Mouse (Mus musculus) heart, embryonic 16.5 days (tissue): Measurements from ENCODE around the gene Gsto1. TPM values are rescaled to one million over a fixed set of nuclear protein-coding genes. Genes with fewer than 3 reads are reported as not detected.

Source experiments
- ATAC-seq: fragments of 200-750 bp; cut with Nextera tagmentation; replicated peaks from 2 replicates; pipeline ENCODE4 v1.8.0; 2017; ENCODE audit warnings: moderate number of reproducible peaks; ENCODE audit not compliant: insufficient read depth, low FRiP score; ENCODE audit errors: extremely low read depth
- H3K27ac ChIP-seq: fragments of 300-500 bp; sonication (generic); 2 replicates; pipeline ENCODE4 v1.5.1; 2014; ENCODE audit warnings: mild to moderate bottlenecking, low read length, control low read depth, moderate library complexity
- H3K27me3 ChIP-seq: fragments of 300-500 bp; sonication (generic); 2 replicates; pipeline ENCODE4 v1.6.1; 2014; ENCODE audit warnings: low read length, mixed read lengths; ENCODE audit not compliant: control insufficient read depth, insufficient read depth
- H3K36me3 ChIP-seq: fragments of 300-500 bp; sonication (generic); 2 replicates; pipeline ENCODE4 v1.6.1; 2014; ENCODE audit not compliant: control insufficient read depth, insufficient read depth
- H3K4me1 ChIP-seq: fragments of 300-500 bp; sonication (generic); 2 replicates; pipeline ENCODE4 v1.6.1; 2014; ENCODE audit warnings: low read length, mixed read lengths; ENCODE audit not compliant: control insufficient read depth, insufficient read depth
- H3K4me2 ChIP-seq: fragments of 300-500 bp; sonication (generic); 2 replicates; pipeline ENCODE4 v1.6.1; 2014; ENCODE audit warnings: low read depth, mild to moderate bottlenecking, control low read depth, low read length
- H3K4me3 ChIP-seq: fragments of 300-500 bp; sonication (generic); 2 replicates; pipeline ENCODE4 v1.5.1; 2014; ENCODE audit warnings: mild to moderate bottlenecking, control low read depth, low read length
- H3K9ac ChIP-seq: fragments of 300-500 bp; sonication (generic); 2 replicates; pipeline ENCODE4 v1.6.1; 2014; ENCODE audit warnings: low read length, control low read depth
- H3K9me3 ChIP-seq: fragments of 300-500 bp; sonication (generic); replicated peaks from 2 replicates; pipeline ENCODE4 v1.6.1; 2016; ENCODE audit warnings: low read length; ENCODE audit not compliant: control insufficient read depth
- WGBS: fragments of 180-500 bp; shearing (Covaris S2); extraction: QIAGEN DNeasy Blood & Tissue Kit; methylation state at CpG from one replicate; pipeline ENCODE4 v1.1.7; 2014; 5-methylcytosine and 5-hydroxymethylcytosine counted together
- polyA plus RNA-seq: library from polyadenylated mRNA; unstranded; fragments of >200 nt; fragmentation: Nextera tagmentation; extraction: Ambion mirVana; gene quantifications from 2 replicates; pipeline ENCODE4 v1.2.1, GENCODE M21; 2015

Gene Gsto1
- polyA plus RNA-seq, 1 experiment from 2014 or later: 121 TPM

DNA sequence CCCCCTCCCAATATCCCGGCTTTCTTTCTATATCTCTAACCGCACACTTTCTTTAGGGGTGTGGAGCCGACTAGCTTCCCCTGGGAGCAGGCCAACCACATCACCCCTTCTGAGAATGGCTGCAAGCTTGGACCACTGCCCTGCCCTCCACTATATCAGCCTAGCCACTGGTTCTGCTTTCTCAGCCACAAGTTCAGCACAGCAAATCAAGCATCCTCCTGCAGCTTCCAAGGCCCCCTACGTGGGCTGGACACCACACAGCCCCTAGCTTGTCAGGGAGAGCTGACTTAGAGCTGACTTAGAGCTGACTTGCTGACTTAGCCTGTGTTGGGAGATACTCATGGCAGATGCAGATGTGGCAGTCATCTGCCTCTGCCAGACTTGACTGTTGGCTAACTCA, 50.3 kb downstream of the Gsto1 start:
- no peaks in the 10 kb centered on the region for H3K9me3 ChIP-seq
- WGBS: 58% methylated on average over 4 of the region's 4 CpGs
- no peaks in the 10 kb centered on the region for H3K36me3 ChIP-seq
- peak overlapping the region; percentile 21; the same call in 1 of the 2 replicates for H3K9ac ChIP-seq
- H3K4me2 ChIP-seq: no peak overlapping the region
- H3K4me3 ChIP-seq: no peak overlapping the region
- no peak overlapping the region; the same call in 1 of the 2 replicates for H3K27ac ChIP-seq
- no peak for ATAC-seq
- peaks cover 58% of the 10 kb centered on the region for H3K4me1 ChIP-seq
- no peaks in the 10 kb centered on the region for H3K27me3 ChIP-seq

DNA sequence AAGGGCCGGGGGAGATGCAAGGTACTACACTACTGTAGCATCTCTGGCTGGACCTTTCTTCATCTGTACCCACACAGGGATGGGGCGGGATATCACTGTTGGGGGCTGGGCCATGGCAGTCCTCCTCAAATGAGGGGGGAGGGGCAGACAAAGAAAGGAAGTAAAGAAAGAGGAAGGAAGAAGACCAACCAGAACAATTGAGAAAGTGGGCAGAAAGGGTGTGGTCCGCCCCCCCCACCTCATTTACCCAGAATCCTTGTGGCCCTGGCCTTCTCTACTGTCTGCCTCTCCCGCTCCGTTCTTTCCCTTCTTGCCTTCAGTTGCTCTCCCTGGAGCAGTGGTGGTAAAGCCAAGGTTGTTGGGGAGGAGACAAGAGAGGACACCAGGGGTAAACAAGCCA, 50.8 kb downstream of the Gsto1 start:
- WGBS: 78% methylated on average over 5 of the region's 5 CpGs
- Histone ChIP-seq H3K27ac (no peak overlapping the region), H3K4me1 (peaks cover 58% of the 10 kb centered on the region), H3K9me3 (no peaks in the 10 kb centered on the region), H3K27me3 (no peaks in the 10 kb centered on the region), H3K4me2 (no peak overlapping the region), H3K9ac (no peak overlapping the region), H3K4me3 (no peak overlapping the region), H3K36me3 (no peaks in the 10 kb centered on the region)
- no peak for ATAC-seq

GRCm38 (mm10) chr19:47907596-47907995, 52.8 kb downstream of the Gsto1 start:
- Histone ChIP-seq H3K9ac (no peak overlapping the region), H3K4me1 (peaks cover 57% of the 10 kb centered on the region), H3K27me3 (no peaks in the 10 kb centered on the region)

GRCm38 (mm10) chr19:47908961-47909371, 54.2 kb downstream of the Gsto1 start:
- Histone ChIP-seq H3K4me1 (peaks cover 47% of the 10 kb centered on the region), H3K9me3 (no peaks in the 10 kb centered on the region), H3K4me2 (peak overlapping the region; percentile 59; the same call in 1 of the 2 replicates), H3K27ac (peak overlapping the region; percentile 68; the same call in 1 of the 2 replicates), H3K36me3 (0 out of 2 replicates have a peak, but pooled peaks cover 2% of the 10 kb centered on the region), H3K4me3 (no peak overlapping the region), H3K9ac (peak overlapping the region; percentile 51), H3K27me3 (no peaks in the 10 kb centered on the region)
- 0 out of 2 replicates have a peak, but pooled peaks have one; percentile 16 for ATAC-seq
- 36% methylated on average over 6 of the region's 6 CpGs for WGBS

More at GRCm38 (mm10) chr19:47907596-47907995, 52.8 kb downstream of the Gsto1 start:
- H3K4me3 ChIP-seq: no peak overlapping the region
- no peak for ATAC-seq
- no peak overlapping the region for H3K27ac ChIP-seq
- H3K36me3 ChIP-seq: no peaks in the 10 kb centered on the region
- H3K4me2 ChIP-seq: no peak overlapping the region
- no peaks in the 10 kb centered on the region for H3K9me3 ChIP-seq
- 83% methylated on average over 9 of the region's 9 CpGs for WGBS

DNA sequence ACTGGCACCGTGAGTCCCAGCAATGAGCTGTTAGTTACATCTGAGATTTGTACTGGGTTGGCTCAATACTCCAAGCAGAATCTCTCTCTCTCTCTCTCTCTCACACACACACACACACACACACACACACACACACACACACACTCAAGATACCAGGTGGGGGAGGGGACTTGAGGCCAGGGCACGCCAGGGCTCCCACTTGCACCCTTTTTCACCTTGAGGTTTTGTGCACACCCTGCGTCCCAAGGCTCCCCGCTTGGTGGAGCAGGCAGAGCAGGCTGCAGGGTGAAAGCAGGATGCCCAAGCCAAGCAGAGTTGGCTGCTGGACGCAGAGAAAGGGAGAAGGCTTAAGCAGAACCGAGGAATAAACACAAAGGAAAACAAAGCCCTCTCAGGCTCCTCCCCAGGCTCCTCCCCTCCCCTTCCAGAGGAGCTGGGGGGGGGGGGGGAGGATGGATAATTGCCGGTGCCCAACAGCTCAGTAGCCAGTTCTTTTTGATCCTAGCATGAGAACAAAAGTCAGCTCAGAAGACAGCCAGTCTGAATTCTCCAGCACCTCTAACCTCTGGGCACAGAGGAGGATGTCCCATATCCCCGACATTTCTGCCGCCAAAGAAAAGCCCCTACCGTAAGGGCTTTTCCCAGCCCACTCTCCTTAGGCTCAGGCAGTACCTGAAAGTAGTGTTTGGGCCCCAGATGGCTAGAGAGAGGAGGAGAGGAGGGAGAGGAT, 54.8 kb downstream of the Gsto1 start:
- H3K9ac ChIP-seq: peak overlapping the region; percentile 51
- H3K36me3 ChIP-seq: 0 out of 2 replicates have a peak, but pooled peaks cover 4% of the 10 kb centered on the region
- peaks cover 47% of the 10 kb centered on the region for H3K4me1 ChIP-seq
- H3K27ac ChIP-seq: peak overlapping the region; percentile 68
- peak overlapping the region; percentile 59 for H3K4me2 ChIP-seq
- no peaks in the 10 kb centered on the region for H3K27me3 ChIP-seq
- WGBS: 7% methylated on average over 10 of the region's 10 CpGs
- no peaks in the 10 kb centered on the region for H3K9me3 ChIP-seq
- peak; percentile 35; the same call in 1 of the 2 replicates for ATAC-seq
- peak overlapping the region; percentile 33 for H3K4me3 ChIP-seq

DNA sequence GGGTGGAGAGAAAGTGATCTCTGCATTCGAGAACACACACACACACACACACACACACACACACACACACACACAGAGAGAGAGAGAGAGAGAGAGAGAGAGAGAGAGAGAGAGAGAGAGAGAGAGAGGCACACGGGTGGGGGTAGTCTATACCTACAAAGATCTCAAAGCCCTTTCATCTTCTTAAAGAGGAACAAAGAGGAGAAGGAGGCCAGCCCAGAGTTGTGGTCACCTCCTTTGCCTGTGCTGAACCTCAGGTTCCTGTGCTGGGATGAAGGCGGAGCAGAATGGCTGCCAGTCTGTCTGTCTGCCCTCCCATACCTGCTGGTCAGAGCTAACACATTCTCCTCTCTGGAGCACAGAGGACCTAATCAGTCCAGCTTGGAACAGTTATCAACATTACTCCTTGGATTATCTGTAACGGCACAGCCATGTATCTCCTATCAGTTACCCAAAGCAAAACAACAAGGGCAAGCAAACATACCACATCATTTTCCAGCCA, 55.4 kb downstream of the Gsto1 start:
- Histone ChIP-seq H3K27me3 (no peaks in the 10 kb centered on the region), H3K36me3 (0 out of 2 replicates have a peak, but pooled peaks cover 4% of the 10 kb centered on the region), H3K9ac (peak overlapping the region; percentile 26; the same call in 1 of the 2 replicates), H3K27ac (peak overlapping the region; percentile 68), H3K4me3 (peak overlapping the region; percentile 33; the same call in 1 of the 2 replicates), H3K4me2 (peak overlapping the region; percentile 59), H3K4me1 (peaks cover 44% of the 10 kb centered on the region), H3K9me3 (no peaks in the 10 kb centered on the region)
- ATAC-seq: peak; percentile 14
- 34% methylated on average over 3 of the region's 4 CpGs for WGBS

DNA sequence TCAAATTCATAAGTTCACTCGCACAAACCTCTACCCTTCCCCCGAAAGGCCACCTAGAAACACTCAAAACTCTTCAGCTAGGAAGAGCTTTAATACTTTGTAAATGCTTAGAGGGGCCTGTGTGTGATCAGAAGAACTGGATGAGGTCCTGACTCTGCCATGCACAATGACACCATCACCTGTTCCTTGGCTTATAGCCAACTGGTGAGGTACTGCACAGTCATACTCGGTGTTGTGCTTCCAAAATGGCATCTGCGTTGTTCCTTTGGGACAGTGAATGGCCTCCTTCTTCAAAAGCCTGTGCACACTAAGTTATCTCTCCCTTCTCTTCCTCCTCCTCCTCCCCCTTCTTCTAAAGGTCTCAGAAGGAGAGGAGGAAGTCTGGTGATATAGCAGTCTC, 56.0 kb downstream of the Gsto1 start:
- WGBS: 65% methylated on average over 4 of the region's 4 CpGs
- Histone ChIP-seq H3K36me3 (0 out of 2 replicates have a peak, but pooled peaks cover 4% of the 10 kb centered on the region), H3K4me2 (0 out of 2 replicates have a peak overlapping the region, but pooled peaks have one; percentile 59), H3K9me3 (no peaks in the 10 kb centered on the region), H3K9ac (no peak overlapping the region), H3K4me3 (no peak overlapping the region), H3K27ac (no peak overlapping the region), H3K27me3 (no peaks in the 10 kb centered on the region), H3K4me1 (peaks cover 42% of the 10 kb centered on the region)
- no peak for ATAC-seq

DNA sequence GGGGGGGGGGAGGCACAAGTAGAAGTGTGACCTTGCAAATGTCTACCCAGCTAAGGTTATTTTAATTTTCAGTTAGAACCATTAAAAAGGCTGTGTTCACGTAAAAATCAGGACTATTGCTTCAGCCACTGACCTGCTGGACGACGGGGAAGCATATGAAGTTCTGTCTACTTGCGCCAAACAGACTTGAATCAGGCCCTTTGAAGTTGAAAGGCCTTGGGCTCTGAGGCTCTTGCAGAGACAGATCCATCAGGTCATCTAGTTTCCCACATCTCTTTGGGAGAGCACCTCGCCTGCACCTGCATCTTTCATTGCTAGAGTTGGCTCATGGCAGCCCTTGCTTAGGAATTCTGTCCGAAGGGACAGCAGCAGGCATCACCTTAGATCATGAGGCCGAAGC, 58.6 kb downstream of the Gsto1 start:
- Histone ChIP-seq H3K27me3 (no peaks in the 10 kb centered on the region), H3K36me3 (0 out of 2 replicates have a peak, but pooled peaks cover 4% of the 10 kb centered on the region), H3K4me3 (no peak overlapping the region), H3K9me3 (no peaks in the 10 kb centered on the region), H3K27ac (no peak overlapping the region), H3K4me1 (peaks cover 57% of the 10 kb centered on the region), H3K4me2 (no peak overlapping the region), H3K9ac (no peak overlapping the region)
- no peak for ATAC-seq
- WGBS: 89% methylated on average over 7 of the region's 7 CpGs

DNA sequence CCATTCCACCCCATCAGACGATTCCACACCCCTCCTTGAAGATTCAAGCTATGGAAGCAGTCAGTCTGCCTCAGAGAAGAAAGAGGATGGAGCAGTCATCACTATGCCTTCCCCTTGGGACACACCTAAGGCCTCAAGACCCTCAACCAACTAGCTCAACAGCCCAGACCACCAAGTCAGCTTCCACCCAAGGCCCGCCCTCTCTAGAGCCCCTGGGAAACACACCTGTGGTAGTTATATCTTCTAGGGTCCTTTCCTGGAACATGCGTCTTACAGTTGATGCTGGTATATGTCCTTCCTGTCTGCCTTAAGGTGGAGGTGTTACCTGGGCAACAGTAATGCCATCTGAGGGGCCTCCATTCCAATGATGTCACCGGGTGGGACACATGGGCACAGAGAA, 59.4 kb downstream of the Gsto1 start:
- Histone ChIP-seq H3K4me1 (peaks cover 50% of the 10 kb centered on the region), H3K4me2 (no peak overlapping the region), H3K27ac (no peak overlapping the region), H3K9ac (no peak overlapping the region), H3K27me3 (no peaks in the 10 kb centered on the region), H3K9me3 (no peaks in the 10 kb centered on the region), H3K4me3 (no peak overlapping the region), H3K36me3 (0 out of 2 replicates have a peak, but pooled peaks cover 4% of the 10 kb centered on the region)
- ATAC-seq: no peak
- 88% methylated on average over 4 of the region's 4 CpGs for WGBS
